Mouse (Mus musculus) small intestine, adult 2 months (tissue): ENCODE results near the gene Ikzf4. TPM values are rescaled to one million over a fixed set of nuclear protein-coding genes. Genes with fewer than 3 reads are reported as not detected.

Source experiments
- H3K27ac ChIP-seq: fragments of 200-500 bp; 2 replicates; pipeline ENCODE4 v1.5.1; 2012; ENCODE audit warnings: low read depth, low read length, control low read depth, inconsistent platforms; ENCODE audit not compliant: insufficient read depth
- H3K27me3 ChIP-seq: fragments of 200-500 bp; 2 replicates; pipeline ENCODE4 v1.6.1; 2012; ENCODE audit warnings: mild to moderate bottlenecking, moderate library complexity, low read length, inconsistent platforms; ENCODE audit not compliant: control insufficient read depth, insufficient read depth
- H3K36me3 ChIP-seq: fragments of 200-500 bp; 2 replicates; pipeline ENCODE4 v1.6.1; 2012; ENCODE audit warnings: mild to moderate bottlenecking, low read length, control low read depth, inconsistent platforms; ENCODE audit not compliant: control insufficient read depth, insufficient read depth
- H3K4me1 ChIP-seq: fragments of 200-500 bp; 2 replicates; pipeline ENCODE4 v1.6.1; 2012; ENCODE audit warnings: low read length, inconsistent platforms, mixed read lengths; ENCODE audit not compliant: control insufficient read depth, insufficient read depth, insufficient read length
- H3K4me3 ChIP-seq: fragments of 200-500 bp; 2 replicates; pipeline ENCODE4 v1.5.1; 2012; ENCODE audit warnings: low read depth, mild to moderate bottlenecking, control low read depth, inconsistent platforms, low read length, moderate library complexity
- CTCF ChIP-seq: fragments of 200-500 bp; IDR thresholded peaks from 2 replicates; pipeline ENCODE4 v1.5.1; 2012; ENCODE audit warnings: low read depth, mild to moderate bottlenecking, control low read depth, inconsistent platforms, low read length, moderate library complexity, mixed read lengths; ENCODE audit not compliant: insufficient replicate concordance, insufficient read length; ENCODE audit errors: extremely low read depth
- POLR2A ChIP-seq: fragments of 200-500 bp; IDR thresholded peaks from 2 replicates; pipeline ENCODE4 v1.6.1; 2012; ENCODE audit warnings: low read depth, mild to moderate bottlenecking, control low read depth, inconsistent platforms, low read length, moderate library complexity
- WGBS: fragments of 180-500 bp; shearing (Covaris S2); methylation state at CpG from one replicate; pipeline ENCODE4 v1.1.7; 2018; 5-methylcytosine and 5-hydroxymethylcytosine counted together
- polyA plus RNA-seq: library from polyadenylated mRNA; depleted of rRNA; stranded (reverse); fragments of >200 nt; gene quantifications from 2 replicates; pipeline ENCODE4 v1.2.3, GENCODE M21; 2012

Gene Ikzf4
- polyA plus RNA-seq, 1 experiment: 0.95 TPM

DNA sequence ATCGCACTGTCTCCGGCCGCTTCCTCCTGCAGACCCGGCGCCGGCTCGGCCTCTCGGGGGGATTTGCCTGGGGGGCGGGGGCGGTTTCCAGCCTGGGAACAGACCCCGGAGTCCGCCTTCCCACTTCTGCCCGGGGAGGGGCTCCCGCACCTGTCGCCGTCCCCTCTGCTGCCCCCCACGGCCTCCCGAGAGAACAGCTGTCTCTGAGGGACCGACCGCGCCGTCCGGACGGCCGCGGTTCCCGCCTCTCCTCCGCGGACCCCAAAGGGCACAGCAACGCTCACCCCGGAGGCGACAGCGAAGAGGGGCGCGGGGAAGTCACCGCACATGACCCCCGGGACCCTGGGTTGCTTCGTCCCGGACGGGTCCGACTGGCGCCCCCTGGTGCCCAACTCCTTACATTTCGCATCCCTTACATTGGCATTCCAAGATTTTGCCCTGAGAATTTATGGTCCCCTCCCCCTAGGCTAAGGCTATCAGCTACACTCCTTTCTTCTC, 55.5 kb downstream of the Ikzf4 start:
- peaks cover 7% of the 10 kb centered on the region for H3K36me3 ChIP-seq
- peaks cover 10% of the 10 kb centered on the region; the same call in 1 of the 2 replicates for H3K4me1 ChIP-seq
- WGBS: under 1% methylated on average over 43 of the region's 43 CpGs
- peak overlapping the region; percentile 95 for H3K27ac ChIP-seq
- TF ChIP-seq CTCF: peak; percentile 93
- no peak for TF ChIP-seq POLR2A
- peak overlapping the region; percentile 88 for H3K4me3 ChIP-seq
- H3K27me3 ChIP-seq: no peaks in the 10 kb centered on the region

GRCm38 (mm10) chr10:128589464-128590192, 56.2 kb downstream of the Ikzf4 start, which contains the start of gene Erbb3:
Gene Erbb3 (minus strand): TSS chr10:128589652.
- Histone ChIP-seq H3K4me3 (peak within 1 kb of the TSS; percentile 88), H3K27ac (peak within 1 kb of the TSS; percentile 95), H3K36me3 (peaks cover 11% of the 10 kb centered on the region), H3K4me1 (peaks cover 10% of the 10 kb centered on the region; the same call in 1 of the 2 replicates), H3K27me3 (no peaks in the 10 kb centered on the region)
- no peak for TF ChIP-seq CTCF
- TF ChIP-seq POLR2A: peak; percentile 84
- WGBS: under 1% methylated on average over 43 of the region's 43 CpGs

DNA sequence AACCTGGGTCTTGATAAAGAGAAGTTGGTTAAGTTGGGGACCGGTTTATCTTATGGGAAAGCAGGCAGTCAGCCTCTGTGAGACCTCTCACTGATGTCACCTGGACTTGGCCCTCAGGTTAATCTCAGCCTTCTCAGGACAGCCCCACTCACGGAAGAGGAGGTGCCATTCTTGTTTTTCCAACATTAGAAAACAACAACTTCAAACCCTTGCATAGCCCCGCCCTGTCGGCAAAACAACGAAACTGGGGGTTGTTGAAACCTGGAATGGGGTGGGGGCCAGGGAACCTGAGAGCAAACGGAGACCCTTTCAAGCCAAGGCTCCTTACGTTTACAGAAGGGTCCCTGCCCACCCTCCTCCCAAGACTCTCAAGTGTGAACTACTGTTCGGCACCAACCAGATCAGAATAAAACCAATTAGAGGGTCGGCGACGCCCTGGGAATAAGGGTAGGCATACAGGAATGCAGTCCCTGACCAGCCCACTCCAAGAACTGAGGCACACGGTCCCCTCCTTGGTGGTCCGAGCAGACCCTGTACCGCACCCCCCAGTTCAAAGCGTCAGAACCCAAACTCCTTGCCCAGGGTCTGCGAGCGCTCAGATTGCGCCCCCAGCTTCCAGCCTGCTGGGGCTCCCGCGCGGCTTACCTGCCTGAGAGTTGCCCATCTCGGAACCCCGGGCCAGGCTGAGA, 56.9 kb downstream of the Ikzf4 start:
- H3K4me3 ChIP-seq: peak overlapping the region; percentile 88
- peaks cover 13% of the 10 kb centered on the region; the same call in 1 of the 2 replicates for H3K4me1 ChIP-seq
- TF ChIP-seq CTCF: no peak
- no peak; the same call in 1 of the 2 replicates for TF ChIP-seq POLR2A
- peaks cover 16% of the 10 kb centered on the region for H3K36me3 ChIP-seq
- 3% methylated on average over 23 of the region's 23 CpGs for WGBS
- peak overlapping the region; percentile 95 for H3K27ac ChIP-seq
- no peaks in the 10 kb centered on the region for H3K27me3 ChIP-seq

GRCm38 (mm10) chr10:128588136-128588535, 57.7 kb downstream of the Ikzf4 start:
- peaks cover 20% of the 10 kb centered on the region for H3K36me3 ChIP-seq
- 4% methylated on average over 1 of the region's 1 CpGs for whole genome bisulfite sequencing
- no peaks in the 10 kb centered on the region for H3K27me3 ChIP-seq
- peak overlapping the region; percentile 95 for H3K27ac ChIP-seq
- H3K4me3 ChIP-seq: peak overlapping the region; percentile 88
- H3K4me1 ChIP-seq: peaks cover 19% of the 10 kb centered on the region; the same call in 1 of the 2 replicates
- no peak for TF ChIP-seq POLR2A
- no peak for TF ChIP-seq CTCF

DNA sequence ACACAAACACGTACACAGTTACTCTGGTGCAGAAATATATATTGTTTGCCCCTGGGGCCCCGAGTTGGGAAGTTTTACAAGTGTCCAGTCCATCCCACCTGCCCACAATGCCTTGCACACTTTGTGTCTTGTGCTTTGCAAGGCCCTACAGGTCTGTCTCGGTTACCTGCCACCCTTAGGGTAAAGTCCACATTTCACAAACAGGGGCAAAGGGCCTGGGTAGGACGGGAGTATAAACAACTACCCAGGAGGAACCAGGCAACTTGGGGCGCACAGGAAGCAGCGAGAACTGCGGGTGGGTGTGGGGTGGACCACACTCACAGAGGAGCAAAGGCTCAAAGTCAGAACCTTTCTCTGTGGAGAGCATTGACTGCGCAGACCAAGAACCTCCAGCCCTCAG, 58.1 kb downstream of the Ikzf4 start:
- H3K27ac ChIP-seq: peak overlapping the region; percentile 95
- peaks cover 25% of the 10 kb centered on the region for H3K36me3 ChIP-seq
- peaks cover 19% of the 10 kb centered on the region for H3K4me1 ChIP-seq
- WGBS: 15% methylated on average over 8 of the region's 8 CpGs
- H3K27me3 ChIP-seq: no peaks in the 10 kb centered on the region
- no peak for TF ChIP-seq CTCF
- TF ChIP-seq POLR2A: peak; percentile 69
- peak overlapping the region; percentile 88 for H3K4me3 ChIP-seq

GRCm38 (mm10) chr10:128587120-128587519, 58.7 kb downstream of the Ikzf4 start:
- H3K36me3 ChIP-seq: peaks cover 28% of the 10 kb centered on the region
- H3K27ac ChIP-seq: peak overlapping the region; percentile 95
- no peaks in the 10 kb centered on the region for H3K27me3 ChIP-seq
- H3K4me3 ChIP-seq: peak overlapping the region; percentile 88
- TF ChIP-seq POLR2A (no peak), CTCF (no peak)
- peaks cover 18% of the 10 kb centered on the region for H3K4me1 ChIP-seq
- 13% methylated on average over 4 of the region's 4 CpGs for WGBS

- H3K27ac ChIP-seq: peak overlapping the region; percentile 95
- 19% methylated on average over 1 of the region's 1 CpGs for WGBS
- no peaks in the 10 kb centered on the region for H3K27me3 ChIP-seq
- H3K36me3 ChIP-seq: peaks cover 33% of the 10 kb centered on the region
- peak overlapping the region; percentile 88 for H3K4me3 ChIP-seq
- no peak for TF ChIP-seq CTCF
- no peak for TF ChIP-seq POLR2A
- peaks cover 18% of the 10 kb centered on the region for H3K4me1 ChIP-seq
Observed at GRCm38 (mm10) chr10:128586546-128586945, 59.2 kb downstream of the Ikzf4 start.
